Mouse (Mus musculus): Measurements from ENCODE around the gene Nme9. TPM values are rescaled to one million over a fixed set of nuclear protein-coding genes. Genes with fewer than 3 reads are reported as not detected.
A peak's percentile ranks its signal among the peaks of the same experiment; 100 is the strongest.

The Nme9 gene
- polyA plus RNA-seq, 1 experiment: not detected

DNA sequence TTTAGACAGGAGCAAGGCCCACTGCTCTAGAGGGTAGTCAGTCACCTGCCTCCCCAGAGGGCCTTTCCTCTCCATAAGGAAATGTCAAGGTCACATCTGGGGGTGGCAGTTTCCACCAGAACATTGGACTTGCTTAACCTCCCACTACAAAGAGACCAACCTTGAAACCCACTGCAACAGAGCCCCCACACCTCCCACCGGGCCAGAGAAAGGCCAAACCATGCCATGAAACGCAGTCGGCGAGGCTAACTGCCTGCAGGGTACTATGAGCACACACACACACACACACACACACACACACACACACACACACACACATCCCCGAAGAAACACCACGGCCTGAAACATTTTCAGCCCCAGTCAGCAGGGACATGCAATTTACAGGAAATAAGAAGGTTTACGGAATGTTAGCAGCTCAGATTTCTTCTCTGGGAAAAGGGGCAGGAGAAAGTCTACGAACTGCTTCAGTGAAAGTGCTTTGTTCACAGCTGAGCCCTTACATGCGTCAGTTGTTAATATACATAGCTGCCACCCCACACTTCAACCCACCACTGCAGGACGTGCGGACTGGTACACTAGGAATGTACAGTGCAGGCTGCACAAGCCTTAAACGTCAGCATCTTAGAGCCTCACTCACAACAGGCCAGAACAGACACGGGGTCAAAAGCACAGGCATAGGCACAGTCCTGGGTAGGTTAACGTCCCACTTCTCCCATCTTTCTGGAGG is 16.2 kb upstream of the Nme9 start:
- H3K4me3 ChIP-seq (replicated peaks): no peak overlapping the region
- H3K4me1 ChIP-seq (ENCODE audit: control insufficient read depth): peaks cover 4% of the 10 kb centered on the region
- no peak for TF ChIP-seq GATA1 (IDR thresholded peaks at IDR 0.05; ENCODE audit: low read length)
- TF ChIP-seq TAL1 (IDR thresholded peaks at IDR 0.05; ENCODE audit: low read length): no peak
- H3K9me3 ChIP-seq (ENCODE audit: control insufficient read depth, low read length): no peaks in the 10 kb centered on the region
- no peaks in the 10 kb centered on the region for H3K36me3 ChIP-seq (ENCODE audit: control insufficient read depth)
- H3K27me3 ChIP-seq (ENCODE audit: control insufficient read depth): peaks cover 46% of the 10 kb centered on the region

- Histone ChIP-seq H3K27me3 (ENCODE audit: control insufficient read depth) (peaks cover 46% of the 10 kb centered on the region), H3K9me3 (ENCODE audit: control insufficient read depth, low read length) (no peaks in the 10 kb centered on the region), H3K4me3 (replicated peaks) (peak overlapping the region; percentile 55), H3K4me1 (ENCODE audit: control insufficient read depth) (peaks cover 4% of the 10 kb centered on the region), H3K36me3 (ENCODE audit: control insufficient read depth) (no peaks in the 10 kb centered on the region)
- TF ChIP-seq GATA1 (IDR thresholded peaks at IDR 0.05; ENCODE audit: low read length) (no peak), TAL1 (IDR thresholded peaks at IDR 0.05; ENCODE audit: low read length) (no peak)
Observed at GRCm38 (mm10) chr9:99435619-99436181, 15.6 kb upstream of the Nme9 start.

- H3K27me3 ChIP-seq (ENCODE audit: control insufficient read depth): peaks cover 46% of the 10 kb centered on the region
Observed at GRCm38 (mm10) chr9:99436182-99437030, 14.9 kb upstream of the Nme9 start.

GRCm38 (mm10) chr9:99437031-99437764 is 14.1 kb upstream of the Nme9 start, which contains the start of gene Mras:
Gene Mras, minus strand, starts transcription at chr9:99437381.
- no peak for TF ChIP-seq TAL1 (IDR thresholded peaks at IDR 0.05; ENCODE audit: low read length)
- no peak for TF ChIP-seq GATA1 (IDR thresholded peaks at IDR 0.05; ENCODE audit: low read length)
- Histone ChIP-seq H3K27me3 (ENCODE audit: control insufficient read depth) (peaks cover 51% of the 10 kb centered on the region), H3K4me1 (ENCODE audit: control insufficient read depth) (peaks cover 4% of the 10 kb centered on the region), H3K4me3 (replicated peaks) (peak within 1 kb of the TSS; percentile 55), H3K9me3 (ENCODE audit: control insufficient read depth, low read length) (peaks cover 6% of the 10 kb centered on the region), H3K36me3 (ENCODE audit: control insufficient read depth) (no peaks in the 10 kb centered on the region)

More at GRCm38 (mm10) chr9:99436182-99437030, 14.9 kb upstream of the Nme9 start:
- Histone ChIP-seq H3K4me1 (ENCODE audit: control insufficient read depth) (peaks cover 4% of the 10 kb centered on the region), H3K36me3 (ENCODE audit: control insufficient read depth) (no peaks in the 10 kb centered on the region), H3K9me3 (ENCODE audit: control insufficient read depth, low read length) (no peaks in the 10 kb centered on the region), H3K4me3 (replicated peaks) (peak overlapping the region; percentile 55)
- TF ChIP-seq TAL1 (IDR thresholded peaks at IDR 0.05; ENCODE audit: low read length): no peak
- TF ChIP-seq GATA1 (IDR thresholded peaks at IDR 0.05; ENCODE audit: low read length): no peak

DNA sequence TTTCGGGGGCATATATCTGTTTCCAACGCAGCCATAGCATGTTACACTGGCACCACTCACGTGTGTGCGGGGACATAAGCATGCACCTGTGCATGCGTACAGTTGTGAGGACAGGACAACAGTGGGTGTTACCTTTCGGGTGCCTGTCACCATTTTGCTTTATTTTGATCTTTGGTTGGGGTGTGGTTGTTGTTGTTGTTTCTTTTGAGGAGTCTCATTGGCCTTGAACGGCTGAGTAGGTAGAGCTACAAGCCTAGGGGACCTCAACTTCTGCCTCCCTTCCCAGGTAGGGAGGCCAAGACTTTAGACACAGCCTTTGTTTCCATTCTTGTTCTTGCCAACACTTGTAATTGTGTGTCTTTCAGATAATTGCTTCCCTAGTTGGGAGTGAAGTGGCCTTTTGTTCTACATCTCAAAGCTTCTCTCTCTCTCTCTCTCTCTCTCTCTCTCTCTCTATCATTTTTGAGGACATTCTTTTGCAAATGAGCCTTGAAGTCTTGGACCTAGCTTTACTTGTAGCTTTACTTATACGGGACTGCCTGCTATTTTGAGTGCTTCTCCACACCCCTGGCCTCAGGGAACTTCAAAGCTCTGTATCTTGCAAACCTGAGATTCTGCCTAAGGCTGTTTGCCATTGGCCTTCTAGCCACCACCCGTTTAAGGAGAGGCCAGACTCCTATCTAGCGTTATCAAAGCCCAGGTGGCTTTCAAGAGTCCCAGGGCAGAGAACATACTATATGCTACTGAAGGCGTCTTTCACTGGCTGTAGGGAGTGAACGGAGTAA is 13.3 kb upstream of the Nme9 start:
- Histone ChIP-seq H3K36me3 (ENCODE audit: control insufficient read depth) (no peaks in the 10 kb centered on the region), H3K4me1 (ENCODE audit: control insufficient read depth) (peaks cover 4% of the 10 kb centered on the region), H3K9me3 (ENCODE audit: control insufficient read depth, low read length) (peaks cover 7% of the 10 kb centered on the region), H3K4me3 (replicated peaks) (no peak overlapping the region), H3K27me3 (ENCODE audit: control insufficient read depth) (peaks cover 51% of the 10 kb centered on the region)
- TF ChIP-seq TAL1 (IDR thresholded peaks at IDR 0.05; ENCODE audit: low read length) (no peak), GATA1 (IDR thresholded peaks at IDR 0.05; ENCODE audit: low read length) (no peak)

GRCm38 (mm10) chr9:99439064-99439463 is 12.2 kb upstream of the Nme9 start:
- Histone ChIP-seq H3K4me3 (replicated peaks) (no peak overlapping the region), H3K36me3 (ENCODE audit: control insufficient read depth) (no peaks in the 10 kb centered on the region), H3K4me1 (ENCODE audit: control insufficient read depth) (peaks cover 4% of the 10 kb centered on the region), H3K27me3 (ENCODE audit: control insufficient read depth) (peaks cover 51% of the 10 kb centered on the region), H3K9me3 (ENCODE audit: control insufficient read depth, low read length) (peaks cover 7% of the 10 kb centered on the region)
- TF ChIP-seq GATA1 (IDR thresholded peaks at IDR 0.05; ENCODE audit: low read length): no peak

- Histone ChIP-seq H3K4me1 (ENCODE audit: control insufficient read depth) (peaks cover 4% of the 10 kb centered on the region), H3K27me3 (ENCODE audit: control insufficient read depth) (peaks cover 37% of the 10 kb centered on the region), H3K4me3 (replicated peaks) (no peak overlapping the region), H3K36me3 (ENCODE audit: control insufficient read depth) (no peaks in the 10 kb centered on the region), H3K9me3 (ENCODE audit: control insufficient read depth, low read length) (peaks cover 7% of the 10 kb centered on the region)
- TF ChIP-seq TAL1 (IDR thresholded peaks at IDR 0.05; ENCODE audit: low read length): no peak
- no peak for TF ChIP-seq GATA1 (IDR thresholded peaks at IDR 0.05; ENCODE audit: low read length)
Observed at GRCm38 (mm10) chr9:99440941-99441340, 10.3 kb upstream of the Nme9 start.

Measured in erythroblast, embryonic 14.5 days (primary cell).